Mouse (Mus musculus) heart, embryonic 11.5 days (tissue): ENCODE measurements around the gene Rhbdd1. TPM values are rescaled to one million over a fixed set of nuclear protein-coding genes. Genes with fewer than 3 reads are reported as not detected.
A peak's percentile ranks its signal among the peaks of the same experiment; 100 is the strongest.

Experiments used
- ATAC-seq: fragments of 200-750 bp; cut with Nextera tagmentation; replicated peaks from 2 replicates; pipeline ENCODE4 v1.8.0; 2017; ENCODE audit warnings: moderate library complexity; ENCODE audit not compliant: insufficient number of reproducible peaks, low FRiP score, low TSS enrichment
- H3K27ac ChIP-seq: fragments of 300-500 bp; sonication (generic); 2 replicates; pipeline ENCODE4 v1.5.1; 2014; ENCODE audit warnings: mild to moderate bottlenecking, low read depth, low read length
- H3K27me3 ChIP-seq: fragments of 300-500 bp; sonication (generic); 2 replicates; pipeline ENCODE4 v1.6.1; 2014; ENCODE audit warnings: mild to moderate bottlenecking, low read length, mixed read lengths; ENCODE audit not compliant: control insufficient read depth, insufficient read depth
- H3K36me3 ChIP-seq: fragments of 300-500 bp; sonication (generic); 2 replicates; pipeline ENCODE4 v1.6.1; 2014; ENCODE audit warnings: mild to moderate bottlenecking, low read length, moderate library complexity, mixed read lengths; ENCODE audit not compliant: control insufficient read depth, insufficient read depth
- H3K4me1 ChIP-seq: fragments of 300-500 bp; sonication (generic); 2 replicates; pipeline ENCODE4 v1.6.1; 2014; ENCODE audit warnings: low read length; ENCODE audit not compliant: control insufficient read depth, insufficient read depth
- H3K4me2 ChIP-seq: fragments of 300-500 bp; sonication (generic); 2 replicates; pipeline ENCODE4 v1.6.1; 2014; ENCODE audit warnings: mild to moderate bottlenecking, moderate library complexity
- H3K4me3 ChIP-seq: fragments of 300-500 bp; sonication (generic); 2 replicates; pipeline ENCODE4 v1.5.1; 2014; ENCODE audit warnings: low read depth, low read length
- H3K9ac ChIP-seq: fragments of 300-500 bp; sonication (generic); 2 replicates; pipeline ENCODE4 v1.6.1; 2014; ENCODE audit warnings: mild to moderate bottlenecking, low read depth, low read length, moderate library complexity
- H3K9me3 ChIP-seq: fragments of 300-500 bp; sonication (generic); replicated peaks from 2 replicates; pipeline ENCODE4 v1.6.1; 2016; ENCODE audit warnings: low read length; ENCODE audit not compliant: control insufficient read depth
- WGBS: fragments of 180-500 bp; shearing (Covaris S2); extraction: QIAGEN DNeasy Blood & Tissue Kit; methylation state at CpG from one replicate; pipeline ENCODE4 v1.1.7; 2014; ENCODE audit not compliant: insufficient replicate concordance; 5-methylcytosine and 5-hydroxymethylcytosine counted together
- polyA plus RNA-seq: library from polyadenylated mRNA; unstranded; fragments of >200 nt; fragmentation: Nextera tagmentation; extraction: Ambion mirVana; gene quantifications from 2 replicates; pipeline ENCODE4 v1.2.1, GENCODE M21; 2014

The Rhbdd1 gene
- polyA plus RNA-seq, 1 experiment from 2014 or later = 7.9 TPM

DNA sequence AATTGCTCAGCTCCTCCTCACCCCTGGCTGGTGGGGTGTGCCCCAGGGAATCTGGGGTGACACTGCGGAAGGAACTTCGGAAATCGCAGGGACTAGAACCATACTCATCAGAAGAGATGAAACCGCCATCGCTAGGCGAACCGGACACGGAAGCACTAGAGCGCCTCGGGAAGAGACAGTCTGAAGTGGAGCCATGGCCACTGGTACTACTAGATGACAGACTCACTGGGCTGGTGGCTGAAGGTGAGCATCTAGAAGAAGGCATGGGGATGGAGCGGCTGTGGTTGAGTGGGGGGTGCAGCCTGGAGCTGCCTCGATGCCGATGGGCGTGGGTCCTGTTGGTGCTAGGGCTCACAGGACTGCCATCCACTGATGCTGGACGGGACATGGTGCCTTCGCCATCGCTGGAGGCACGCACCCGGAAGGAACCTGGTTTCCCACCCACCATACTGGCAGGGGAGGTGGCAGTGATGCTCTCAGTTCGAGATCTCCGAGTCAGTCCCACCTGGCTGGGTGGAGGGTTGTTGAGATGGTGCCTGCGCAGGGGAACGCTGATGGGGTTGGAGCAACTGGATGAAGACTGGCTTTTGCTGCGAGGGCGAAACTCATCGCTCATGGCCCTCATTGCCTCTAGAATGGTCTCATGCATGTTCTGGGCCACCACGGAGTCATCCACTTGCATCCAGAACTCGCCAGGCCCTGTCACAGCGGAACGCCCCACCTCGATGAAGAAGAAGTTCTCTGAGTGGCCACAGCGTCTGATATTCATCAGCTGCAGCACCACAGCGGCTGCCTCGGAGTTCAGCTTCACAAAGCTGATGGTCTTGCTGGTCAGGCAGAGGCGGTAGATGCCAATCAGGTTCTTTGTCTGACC, 26.9 kb upstream of the Rhbdd1 start:
- 62% methylated on average over 35 of the region's 35 CpGs for WGBS
- peaks cover 3% of the 10 kb centered on the region for H3K27me3 ChIP-seq

DNA sequence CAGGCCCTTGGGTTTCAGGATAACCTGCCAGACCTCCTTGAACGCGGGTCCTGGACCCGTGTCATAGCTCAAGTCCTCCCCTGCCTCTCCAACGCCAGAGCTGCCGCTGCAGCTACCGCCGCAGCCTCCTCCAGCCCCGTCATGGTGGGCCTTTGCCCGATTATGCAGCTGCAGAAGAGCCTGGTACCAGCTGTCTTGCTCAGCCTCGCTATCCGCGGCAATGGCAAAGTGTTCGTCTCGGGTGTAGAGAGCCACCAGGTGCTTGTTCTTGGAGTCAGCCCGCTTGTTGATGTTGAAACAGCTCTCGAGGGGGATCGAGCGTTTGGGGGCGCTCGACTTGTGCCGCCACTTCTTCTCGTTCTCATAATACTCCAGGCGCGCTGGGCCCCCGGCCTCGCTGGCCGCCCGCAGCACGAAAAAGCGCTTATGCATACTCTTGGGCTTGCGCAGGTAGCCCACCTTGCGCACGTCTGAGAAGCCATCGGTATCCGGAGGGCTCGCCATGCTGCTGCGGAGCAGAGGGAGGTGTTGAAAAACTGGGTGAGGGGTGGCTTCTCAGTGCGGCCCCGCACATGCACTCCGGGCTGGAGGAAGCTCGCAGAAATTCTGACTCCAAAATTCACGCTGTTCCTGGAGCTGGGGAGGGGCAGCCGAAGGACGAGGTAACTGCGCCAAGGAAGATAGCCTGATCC, 26.1 kb upstream of the Rhbdd1 start:
- H3K9ac ChIP-seq = peak overlapping the region; percentile 87
- peak overlapping the region; percentile 81 for H3K4me2 ChIP-seq
- no peak for ATAC-seq
- WGBS = under 1% methylated on average over 45 of the region's 45 CpGs
- peak overlapping the region; percentile 76 for H3K4me3 ChIP-seq
- H3K27me3 ChIP-seq = peaks cover 3% of the 10 kb centered on the region
- peaks cover 7% of the 10 kb centered on the region; the same call in 1 of the 2 replicates for H3K36me3 ChIP-seq
- peaks cover 23% of the 10 kb centered on the region for H3K4me1 ChIP-seq
- peak overlapping the region; percentile 94 for H3K27ac ChIP-seq
- H3K9me3 ChIP-seq = no peaks in the 10 kb centered on the region

More for the DNA sequence above, 26.9 kb upstream of the Rhbdd1 start:
- Histone ChIP-seq H3K4me1 (peaks cover 23% of the 10 kb centered on the region), H3K4me3 (peak overlapping the region; percentile 76), H3K9ac (peak overlapping the region; percentile 87), H3K27ac (peak overlapping the region; percentile 94), H3K4me2 (peak overlapping the region; percentile 81), H3K9me3 (no peaks in the 10 kb centered on the region), H3K36me3 (peaks cover 7% of the 10 kb centered on the region; the same call in 1 of the 2 replicates)
- no peak for ATAC-seq

DNA sequence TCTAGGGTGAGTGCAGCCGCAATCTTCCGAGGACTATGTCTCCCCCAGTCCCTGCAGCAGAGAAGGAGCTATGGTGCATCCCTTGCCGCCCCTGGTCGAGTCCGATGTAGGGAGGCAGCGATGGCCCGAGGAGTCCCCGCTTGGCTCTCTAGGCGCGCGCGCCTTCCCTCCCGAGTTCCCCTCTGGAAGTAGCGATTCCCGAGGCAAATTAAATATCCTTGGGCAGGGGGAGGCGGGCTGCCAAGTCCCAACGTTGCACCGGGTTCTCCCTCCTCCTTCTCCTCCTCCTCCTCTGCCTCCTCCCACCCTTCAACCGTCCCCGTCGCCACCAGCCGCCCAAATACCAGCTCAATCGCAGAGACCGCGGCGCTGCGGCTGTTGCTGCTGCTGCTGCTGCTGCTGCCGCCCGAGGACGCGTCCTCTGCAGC, 25.5 kb upstream of the Rhbdd1 start:
- WGBS = under 1% methylated on average over 31 of the region's 31 CpGs
- ATAC-seq = peak; percentile 60
- Histone ChIP-seq H3K27ac (peak overlapping the region; percentile 94), H3K4me3 (peak overlapping the region; percentile 76), H3K36me3 (peaks cover 7% of the 10 kb centered on the region; the same call in 1 of the 2 replicates), H3K9me3 (no peaks in the 10 kb centered on the region), H3K4me2 (peak overlapping the region; percentile 81), H3K9ac (peak overlapping the region; percentile 87), H3K4me1 (peaks cover 23% of the 10 kb centered on the region), H3K27me3 (peaks cover 3% of the 10 kb centered on the region)

GRCm38 (mm10) chr1:82291151-82291797, 25.0 kb upstream of the Rhbdd1 start, which contains the start of gene Irs1:
Irs1 (minus strand) TSS chr1:82291416.
- H3K27me3 ChIP-seq = peaks cover 3% of the 10 kb centered on the region
- peaks cover 7% of the 10 kb centered on the region; the same call in 1 of the 2 replicates for H3K36me3 ChIP-seq
- H3K9me3 ChIP-seq = no peaks in the 10 kb centered on the region
- peak within 1 kb of the TSS; percentile 94 for H3K27ac ChIP-seq
- WGBS = under 1% methylated on average over 43 of the region's 60 CpGs
- H3K4me2 ChIP-seq = peak within 1 kb of the TSS; percentile 81
- peak; percentile 86 for ATAC-seq
- peaks cover 23% of the 10 kb centered on the region for H3K4me1 ChIP-seq
- peak within 1 kb of the TSS; percentile 76 for H3K4me3 ChIP-seq
- peak within 1 kb of the TSS; percentile 87 for H3K9ac ChIP-seq

GRCm38 (mm10) chr1:82291930-82292712, 24.1 kb upstream of the Rhbdd1 start:
- peak overlapping the region; percentile 87 for H3K9ac ChIP-seq
- WGBS = 3% methylated on average over 23 of the region's 23 CpGs

GRCm38 (mm10) chr1:82292771-82293170, 23.5 kb upstream of the Rhbdd1 start:
- Histone ChIP-seq H3K4me1 (peaks cover 20% of the 10 kb centered on the region), H3K27me3 (peaks cover 3% of the 10 kb centered on the region), H3K9ac (0 out of 2 replicates have a peak overlapping the region, but pooled peaks have one; percentile 0), H3K9me3 (no peaks in the 10 kb centered on the region), H3K4me2 (peak overlapping the region; percentile 81), H3K4me3 (peak overlapping the region; percentile 76), H3K27ac (peak overlapping the region; percentile 94; the same call in 1 of the 2 replicates), H3K36me3 (peaks cover 7% of the 10 kb centered on the region; the same call in 1 of the 2 replicates)
- no peak for ATAC-seq
- 2% methylated on average over 13 of the region's 13 CpGs for WGBS

More at GRCm38 (mm10) chr1:82291930-82292712, 24.1 kb upstream of the Rhbdd1 start:
- Histone ChIP-seq H3K4me2 (peak overlapping the region; percentile 81), H3K4me1 (peaks cover 23% of the 10 kb centered on the region), H3K36me3 (peaks cover 7% of the 10 kb centered on the region; the same call in 1 of the 2 replicates), H3K27ac (peak overlapping the region; percentile 94), H3K4me3 (peak overlapping the region; percentile 76), H3K9me3 (no peaks in the 10 kb centered on the region), H3K27me3 (peaks cover 3% of the 10 kb centered on the region)
- no peak for ATAC-seq

DNA sequence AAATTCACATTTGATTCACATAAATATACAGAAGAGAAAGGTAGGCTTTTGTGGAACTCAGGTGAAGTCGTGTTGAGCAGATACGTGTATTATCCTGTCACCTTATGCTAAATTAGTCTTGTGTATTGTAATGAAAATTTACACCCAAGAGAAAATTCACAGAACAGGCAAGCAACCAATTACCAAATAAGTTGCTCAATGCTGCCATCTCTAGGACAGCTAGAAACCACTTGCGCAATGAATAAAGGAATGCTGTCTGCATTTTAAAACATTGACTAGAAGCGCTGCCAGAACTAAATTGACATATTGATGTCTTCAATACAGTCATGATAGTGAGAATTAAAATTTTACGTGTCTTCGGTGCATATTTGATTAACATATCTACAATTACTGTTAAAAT, 22.1 kb upstream of the Rhbdd1 start:
- Histone ChIP-seq H3K9me3 (no peaks in the 10 kb centered on the region), H3K4me2 (no peak overlapping the region), H3K4me3 (no peak overlapping the region), H3K27me3 (no peaks in the 10 kb centered on the region; the same call in none of the 2 replicates), H3K4me1 (peaks cover 8% of the 10 kb centered on the region), H3K27ac (no peak overlapping the region), H3K36me3 (peaks cover 1% of the 10 kb centered on the region; the same call in 1 of the 2 replicates), H3K9ac (no peak overlapping the region)
- WGBS = 11% methylated on average over 6 of the region's 6 CpGs
- no peak for ATAC-seq
